ENCODE assay signal across 8 mouse cellular contexts in the genomic region with DNA sequence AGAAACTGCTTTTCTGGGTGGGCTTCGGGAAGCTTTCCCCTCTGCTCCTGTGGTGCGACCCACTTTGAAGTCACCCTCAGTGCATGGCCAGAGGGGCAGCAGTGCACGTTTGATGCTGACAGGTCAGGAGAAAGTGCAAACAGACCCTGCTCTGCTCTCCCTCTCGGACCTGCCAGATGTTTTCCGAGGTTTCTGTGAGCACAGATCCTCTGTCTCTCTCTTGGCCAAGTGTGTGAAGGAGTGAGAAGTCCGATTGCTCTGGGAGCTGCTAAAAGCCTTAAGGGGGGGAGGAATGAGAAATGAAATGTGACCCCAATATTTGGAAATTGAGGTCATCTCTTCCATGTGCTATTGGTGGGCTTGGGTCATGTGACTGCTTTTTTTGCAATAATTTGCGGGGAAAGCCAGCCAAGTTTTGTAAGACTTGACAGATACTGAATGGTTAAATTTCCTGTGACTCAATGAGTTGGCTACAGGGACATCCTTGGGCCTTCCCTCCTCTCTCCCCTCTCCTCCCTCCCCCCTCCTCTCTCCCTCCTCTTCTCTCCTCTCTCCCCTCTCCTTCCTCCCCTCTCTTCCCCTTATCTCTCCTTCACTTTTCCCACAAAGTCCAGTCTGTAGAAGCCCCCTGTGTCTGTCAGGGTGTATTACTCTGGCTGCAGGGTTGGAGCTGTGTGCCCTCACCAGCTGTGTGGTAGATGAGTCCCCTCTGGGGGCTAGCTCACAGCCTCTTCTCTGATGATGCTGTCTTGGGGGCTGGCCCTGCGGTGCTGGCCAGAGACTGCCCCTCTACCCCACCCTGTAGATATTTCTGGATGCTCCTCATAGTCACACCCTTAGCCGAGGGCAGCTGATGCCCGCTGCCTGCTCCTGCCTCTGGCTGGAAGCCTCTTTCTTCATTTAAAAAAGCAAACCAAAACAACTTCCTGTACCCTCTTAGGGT. TPM values are rescaled to one million over a fixed set of nuclear protein-coding genes. Genes with fewer than 3 reads are reported as not detected.
A peak's percentile ranks its signal among the peaks of the same experiment; 100 is the strongest.
DNase-seq lines count a peak whose midpoint lies in the region; ATAC-seq and TF ChIP-seq lines count a peak whose summit lies in the region.

No protein-coding gene starts in this region.

- no peaks in the 10 kb centered on the region for H3K79me2 ChIP-seq in liver, adult 2 months (ENCODE audit: control insufficient read depth, insufficient read depth, low read length)

- 0 out of 2 replicates have a peak, but pooled peaks have one; percentile 9 for ATAC-seq in intestine, embryonic 15.5 days
- ATAC-seq in lung, embryonic 16.5 days (ENCODE audit: low read depth): peak; percentile 53
- ATAC-seq in frontal cortex, adult (ENCODE audit: low TSS enrichment): no peak

- WGBS in liver, adult 2 months: 24% methylated on average over 10 of the region's 10 CpGs
- 15% methylated on average over 10 of the region's 10 CpGs for WGBS in intestine, embryonic 15.5 days
- WGBS in lung, embryonic 16.5 days: 6% methylated on average over 10 of the region's 10 CpGs

- no peaks in the 10 kb centered on the region; the same call in 1 of the 2 replicates for H3K4me1 ChIP-seq in liver, adult 2 months (ENCODE audit: control insufficient read depth, insufficient read depth, low read length)
- H3K4me1 ChIP-seq in intestine, embryonic 15.5 days (replicated peaks): peaks cover 41% of the 10 kb centered on the region
- peaks cover 36% of the 10 kb centered on the region for H3K4me1 ChIP-seq in lung, embryonic 16.5 days (replicated peaks; ENCODE audit: control insufficient read depth, insufficient read depth, low read length)

- peak; percentile 39 for DNase-seq in liver, adult 2 months (ENCODE audit: extremely low read depth, low read depth, low spot score)
- DNase-seq in liver: no peak
- DNase-seq in gastrocnemius, postnatal 25 days: peak; percentile 52
- DNase-seq in yolk sac, embryonic 10.5 days (ENCODE audit: low spot score): peak; percentile 17
- no peak for DNase-seq in layer of hippocampus, adult 2 months (ENCODE audit: low spot score in 2 of 2)

- no peaks in the 10 kb centered on the region for H3K9me3 ChIP-seq in intestine, embryonic 15.5 days
- H3K9me3 ChIP-seq in lung, embryonic 16.5 days (ENCODE audit: control insufficient read depth, low read length): no peaks in the 10 kb centered on the region

- H3K27me3 ChIP-seq in liver, adult 2 months (ENCODE audit: control insufficient read depth, insufficient read depth, low read length): 0 out of 2 replicates have a peak, but pooled peaks cover 4% of the 10 kb centered on the region
- peaks cover 10% of the 10 kb centered on the region; the same call in 1 of the 2 replicates for H3K27me3 ChIP-seq in intestine, embryonic 15.5 days (replicated peaks)
- H3K27me3 ChIP-seq in lung, embryonic 16.5 days (ENCODE audit: control insufficient read depth, insufficient read depth, low read depth, low read length): no peaks in the 10 kb centered on the region

- peak overlapping the region; percentile 16; the same call in 1 of the 2 replicates for H3K4me3 ChIP-seq in liver, adult 2 months (ENCODE audit: insufficient read depth, low read depth, low read length)
- peak overlapping the region; percentile 77 for H3K4me3 ChIP-seq in intestine, embryonic 15.5 days (replicated peaks)
- H3K4me3 ChIP-seq in lung, embryonic 16.5 days (ENCODE audit: low read length): peak overlapping the region; percentile 70
- no peak overlapping the region for H3K4me3 ChIP-seq in layer of hippocampus, adult 2 months

- peak overlapping the region; percentile 87 for H3K4me2 ChIP-seq in intestine, embryonic 15.5 days (replicated peaks)
- peak overlapping the region; percentile 83 for H3K4me2 ChIP-seq in lung, embryonic 16.5 days (ENCODE audit: low read depth, low read length)

- H3K9ac ChIP-seq in liver, adult 2 months (ENCODE audit: low read depth, low read length): no peak overlapping the region; the same call in 1 of the 2 replicates
- peak overlapping the region; percentile 90 for H3K9ac ChIP-seq in intestine, embryonic 15.5 days
- peak overlapping the region; percentile 85 for H3K9ac ChIP-seq in lung, embryonic 16.5 days (ENCODE audit: low read length)

- H3K36me3 ChIP-seq in liver, adult 2 months (ENCODE audit: control insufficient read depth, insufficient read depth, low read length): no peaks in the 10 kb centered on the region
- no peaks in the 10 kb centered on the region for H3K36me3 ChIP-seq in intestine, embryonic 15.5 days
- H3K36me3 ChIP-seq in lung, embryonic 16.5 days (ENCODE audit: control insufficient read depth, insufficient read depth, low read length): no peaks in the 10 kb centered on the region

- TF ChIP-seq POLR2A in liver, adult 2 months (IDR thresholded peaks at IDR 0.05; ENCODE audit: extremely low read depth, insufficient read depth, low read length): no peak

- TF ChIP-seq CTCF in liver, adult 2 months (IDR thresholded peaks at IDR 0.05; ENCODE audit: low read depth, low read length): no peak
- TF ChIP-seq CTCF in layer of hippocampus, adult 2 months (conservative IDR thresholded peaks at IDR 0.05): no peak

- no peak overlapping the region; the same call in 1 of the 2 replicates for H3K27ac ChIP-seq in liver, adult 2 months (replicated peaks; ENCODE audit: insufficient read depth, low read depth, low read length)
- H3K27ac ChIP-seq in intestine, embryonic 15.5 days: peak overlapping the region; percentile 91
- H3K27ac ChIP-seq in lung, embryonic 16.5 days (ENCODE audit: low read length): peak overlapping the region; percentile 84
- no peak overlapping the region for H3K27ac ChIP-seq in layer of hippocampus, adult 2 months

RNA-seq across cellular contexts. Expression of gene Col5a1, which starts 2.6 kb away (rescaled TPM):
- 2.0 and 3.0 TPM in 2 replicates for total RNA-seq in liver, adult 2 months (2014; rRNA removed)
- 2.0 and 2.1 TPM in 2 replicates for polyA plus RNA-seq in liver, adult 2 months (2012; rRNA removed)
- total RNA-seq in gastrocnemius, postnatal 25 days (2021): 10 to 100 TPM; 52.3 to 77.1 TPM
- polyA plus RNA-seq in intestine, embryonic 15.5 days (2015; fragmentation: Nextera tagmentation; extraction: Ambion mirVana): 96.3 and 97.9 TPM in 2 replicates
- polyA plus RNA-seq in lung, embryonic 16.5 days (2015; fragmentation: Nextera tagmentation; extraction: Ambion mirVana): 66.2 and 69.5 TPM in 2 replicates
- 1 to 10 TPM; 3.6 to 4.1 TPM for total RNA-seq in layer of hippocampus, adult 2 months (2021)

Comparison
In these comparisons a context has a peak if more than half of its experiments do, and no peak if none do; other contexts are left out.
1. DNase-seq: peak in liver, adult 2 months (single experiment), gastrocnemius, postnatal 25 days (single experiment) and yolk sac, embryonic 10.5 days (single experiment); none in liver (single experiment) and layer of hippocampus, adult 2 months (0 of 2).
2. H3K27ac ChIP-seq: peak in intestine, embryonic 15.5 days (single experiment) and lung, embryonic 16.5 days (single experiment); none in liver, adult 2 months (single experiment) and layer of hippocampus, adult 2 months (single experiment).
3. RNA of gene Col5a1, which starts 2.6 kb away (total RNA-seq): 52.3 to 77.1 TPM in gastrocnemius, postnatal 25 days; 3.6 to 4.1 TPM in layer of hippocampus, adult 2 months and 2.0 to 3.0 TPM in liver, adult 2 months; every median in the first group is over 10 times any median in the second.